Mouse (Mus musculus) forebrain, embryonic 14.5 days (tissue): ENCODE measurements around the gene Unc79. TPM values are rescaled to one million over a fixed set of nuclear protein-coding genes. Genes with fewer than 3 reads are reported as not detected.
A peak's percentile ranks its signal among the peaks of the same experiment; 100 is the strongest.

ENCODE experiments used
- ATAC-seq: fragments of 200-750 bp; cut with Nextera tagmentation; 2 replicates; pipeline ENCODE4 v1.8.0; 2017; ENCODE audit warnings: mild to moderate bottlenecking, moderate library complexity
- DNase-seq: peaks from one replicate; pipeline ENCODE4 v3.0.0-alpha.2; 2015; ENCODE audit warnings: low spot score
- H3K27ac ChIP-seq: fragments of 300-500 bp; sonication (generic); 2 replicates; pipeline ENCODE4 v1.5.1; 2014; ENCODE audit warnings: low read depth, mild to moderate bottlenecking, control low read depth, low read length, moderate library complexity
- H3K27me3 ChIP-seq: fragments of 300-500 bp; sonication (generic); replicated peaks from 2 replicates; pipeline ENCODE4 v1.6.1; 2014; ENCODE audit warnings: low read length, control low read depth, mixed read lengths; ENCODE audit not compliant: control insufficient read depth, insufficient read depth
- H3K36me3 ChIP-seq: fragments of 300-500 bp; sonication (generic); 2 replicates; pipeline ENCODE4 v1.6.1; 2014; ENCODE audit warnings: low read length, control low read depth; ENCODE audit not compliant: control insufficient read depth, insufficient read depth
- H3K4me1 ChIP-seq: fragments of 300-500 bp; sonication (generic); 2 replicates; pipeline ENCODE4 v1.6.1; 2014; ENCODE audit warnings: antibody characterized with exemption, low read length, control low read depth; ENCODE audit not compliant: control insufficient read depth, insufficient read depth
- H3K4me2 ChIP-seq: fragments of 300-500 bp; sonication (generic); 2 replicates; pipeline ENCODE4 v1.6.1; 2014; ENCODE audit warnings: mild to moderate bottlenecking, control low read depth, low read length
- H3K4me3 ChIP-seq: fragments of 300-500 bp; sonication (generic); 2 replicates; pipeline ENCODE4 v1.5.1; 2014; ENCODE audit warnings: low read depth, low read length, control low read depth
- H3K9ac ChIP-seq: fragments of 300-500 bp; sonication (generic); 2 replicates; pipeline ENCODE4 v1.6.1; 2014; ENCODE audit warnings: mild to moderate bottlenecking, low read length, control low read depth, moderate library complexity
- H3K9me3 ChIP-seq: fragments of 300-500 bp; sonication (generic); replicated peaks from 2 replicates; pipeline ENCODE4 v1.6.1; 2016; ENCODE audit warnings: low read length, control low read depth, mixed read lengths; ENCODE audit not compliant: control insufficient read depth
- WGBS: fragments of 180-500 bp; shearing (Covaris S2); extraction: QIAGEN DNeasy Blood & Tissue Kit; methylation state at CpG from one replicate; pipeline ENCODE4 v1.1.7; 2014; 5-methylcytosine and 5-hydroxymethylcytosine counted together
- polyA plus RNA-seq: library from polyadenylated mRNA; unstranded; fragments of >200 nt; fragmentation: Nextera tagmentation; extraction: Ambion mirVana; gene quantifications from 2 replicates; pipeline ENCODE4 v1.2.1, GENCODE M21; 2014

Unc79 gene
- polyA plus RNA-seq, 1 experiment from 2014 or later, result 6.0 TPM

DNA sequence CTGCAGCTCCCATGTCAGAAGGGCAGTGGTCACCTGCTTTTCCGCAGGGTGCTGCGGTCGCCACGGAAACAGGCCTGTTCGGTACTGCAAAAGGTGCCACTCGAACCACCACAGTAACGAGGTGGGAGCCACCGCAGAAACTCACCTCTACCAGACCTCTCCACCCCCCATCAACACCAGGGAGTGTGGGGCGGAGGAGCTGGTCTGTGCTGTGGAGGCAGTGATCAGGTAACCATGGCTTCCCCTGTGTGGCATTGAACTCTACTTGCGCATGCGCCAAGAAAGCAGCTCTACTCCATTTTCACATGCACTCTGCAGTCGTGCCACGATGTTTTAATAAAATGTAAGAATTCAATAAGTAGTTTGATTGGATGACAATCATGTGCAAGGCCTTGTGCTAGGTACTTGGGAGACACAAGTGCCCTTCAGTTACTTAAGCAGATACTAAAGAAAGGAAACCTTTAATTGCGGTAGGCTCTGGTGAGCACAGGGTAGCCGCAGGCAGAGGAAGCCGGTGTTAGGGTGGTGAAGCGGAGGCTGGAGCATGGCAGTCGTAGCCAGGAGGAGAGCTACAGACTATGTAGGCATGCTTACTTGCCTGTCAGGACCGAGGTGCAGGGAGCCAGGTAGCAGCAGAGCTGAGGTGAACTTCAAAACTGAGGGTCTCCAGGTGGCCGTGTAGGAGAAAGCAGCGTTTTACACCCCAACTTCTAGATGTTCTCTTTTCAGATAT lies 110.8 kb downstream of the Unc79 start:
- Histone ChIP-seq H3K36me3 (peaks cover 13% of the 10 kb centered on the region; the same call in 1 of the 2 replicates), H3K4me1 (no peaks in the 10 kb centered on the region), H3K9me3 (no peaks in the 10 kb centered on the region), H3K27ac (no peak overlapping the region), H3K9ac (no peak overlapping the region), H3K4me3 (no peak overlapping the region), H3K4me2 (no peak overlapping the region), H3K27me3 (no peaks in the 10 kb centered on the region)
- DNase-seq (no peak), ATAC-seq (no peak)
- 79% methylated on average over 21 of the region's 21 CpGs for WGBS

GRCm38 (mm10) chr12:103060791-103061190 lies 112.1 kb downstream of the Unc79 start:
- Histone ChIP-seq H3K9me3 (no peaks in the 10 kb centered on the region), H3K27ac (no peak overlapping the region), H3K4me1 (no peaks in the 10 kb centered on the region), H3K27me3 (no peaks in the 10 kb centered on the region), H3K4me3 (no peak overlapping the region), H3K9ac (no peak overlapping the region), H3K4me2 (no peak overlapping the region), H3K36me3 (peaks cover 13% of the 10 kb centered on the region; the same call in 1 of the 2 replicates)
- ATAC-seq, result no peak
- WGBS, result 85% methylated on average over 10 of the region's 10 CpGs
- no peak for DNase-seq

DNA sequence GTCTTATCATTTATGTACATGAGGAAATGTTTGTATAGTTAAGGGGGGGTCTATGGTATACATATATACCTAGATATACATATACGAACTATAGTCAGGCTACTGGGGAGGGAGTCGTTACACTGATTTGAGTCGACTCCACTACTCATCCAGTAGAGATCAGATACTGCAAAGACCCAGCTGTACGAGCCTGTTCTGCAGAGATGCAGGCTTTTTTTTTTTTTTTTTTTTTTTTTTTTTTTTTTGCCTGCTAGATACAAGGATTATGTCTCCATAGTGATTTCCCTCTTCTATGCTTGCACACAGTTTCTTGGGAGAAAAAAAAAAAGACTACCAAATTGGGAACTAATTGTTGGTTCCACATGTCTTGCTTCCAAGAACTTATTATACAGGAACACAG lies 113.5 kb downstream of the Unc79 start:
- 60% methylated on average over 4 of the region's 4 CpGs for WGBS
- no peak for DNase-seq

GRCm38 (mm10) chr12:103064944-103065343 lies 116.3 kb downstream of the Unc79 start:
- Histone ChIP-seq H3K27me3 (no peaks in the 10 kb centered on the region), H3K9ac (no peak overlapping the region), H3K4me2 (no peak overlapping the region), H3K4me1 (no peaks in the 10 kb centered on the region), H3K9me3 (no peaks in the 10 kb centered on the region), H3K27ac (no peak overlapping the region), H3K36me3 (peaks cover 18% of the 10 kb centered on the region; the same call in 1 of the 2 replicates), H3K4me3 (no peak overlapping the region)
- WGBS, result 17% methylated on average over 3 of the region's 3 CpGs
- DNase-seq, result peak; percentile 82
- ATAC-seq, result peak; percentile 75

More for the DNA sequence above, 113.5 kb downstream of the Unc79 start:
- no peak overlapping the region for H3K27ac ChIP-seq
- H3K27me3 ChIP-seq, result no peaks in the 10 kb centered on the region
- no peak overlapping the region for H3K4me3 ChIP-seq
- H3K36me3 ChIP-seq, result peaks cover 13% of the 10 kb centered on the region; the same call in 1 of the 2 replicates
- no peak overlapping the region for H3K4me2 ChIP-seq
- H3K9ac ChIP-seq, result no peak overlapping the region
- no peaks in the 10 kb centered on the region for H3K4me1 ChIP-seq
- no peak for ATAC-seq
- no peaks in the 10 kb centered on the region for H3K9me3 ChIP-seq

DNA sequence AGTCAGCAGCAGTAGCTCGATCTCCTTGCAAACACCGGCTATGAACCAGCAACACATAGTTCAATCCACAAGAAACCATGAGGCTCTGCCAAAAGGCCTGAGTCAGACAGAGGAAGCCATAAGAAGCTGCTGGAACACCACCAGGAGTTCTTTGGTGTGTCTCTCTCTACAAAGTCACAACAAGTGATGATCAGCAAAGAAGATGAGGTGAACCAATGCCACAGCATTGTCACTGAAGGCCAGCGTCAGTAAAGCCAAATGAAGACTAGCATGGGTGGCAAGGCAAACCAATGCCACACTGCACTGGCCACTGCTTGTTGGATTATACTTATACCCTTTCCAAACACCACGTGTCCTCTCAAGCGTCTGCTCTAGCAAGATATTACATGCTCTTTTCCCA lies 119.5 kb downstream of the Unc79 start:
- Histone ChIP-seq H3K9me3 (no peaks in the 10 kb centered on the region), H3K9ac (no peak overlapping the region), H3K27me3 (no peaks in the 10 kb centered on the region), H3K4me3 (no peak overlapping the region), H3K36me3 (peaks cover 29% of the 10 kb centered on the region), H3K4me1 (no peaks in the 10 kb centered on the region), H3K27ac (no peak overlapping the region), H3K4me2 (no peak overlapping the region)
- 90% methylated on average over 5 of the region's 5 CpGs for WGBS
- DNase-seq (no peak), ATAC-seq (no peak)

- WGBS, result 75% methylated on average over 12 of the region's 12 CpGs
- Histone ChIP-seq H3K36me3 (peaks cover 25% of the 10 kb centered on the region), H3K9ac (no peak overlapping the region), H3K27ac (no peak overlapping the region), H3K9me3 (no peaks in the 10 kb centered on the region), H3K4me1 (no peaks in the 10 kb centered on the region), H3K4me3 (no peak overlapping the region), H3K4me2 (no peak overlapping the region), H3K27me3 (no peaks in the 10 kb centered on the region)
- ATAC-seq (no peak), DNase-seq (no peak)
Measured at GRCm38 (mm10) chr12:103069565-103069964, 120.9 kb downstream of the Unc79 start.

DNA sequence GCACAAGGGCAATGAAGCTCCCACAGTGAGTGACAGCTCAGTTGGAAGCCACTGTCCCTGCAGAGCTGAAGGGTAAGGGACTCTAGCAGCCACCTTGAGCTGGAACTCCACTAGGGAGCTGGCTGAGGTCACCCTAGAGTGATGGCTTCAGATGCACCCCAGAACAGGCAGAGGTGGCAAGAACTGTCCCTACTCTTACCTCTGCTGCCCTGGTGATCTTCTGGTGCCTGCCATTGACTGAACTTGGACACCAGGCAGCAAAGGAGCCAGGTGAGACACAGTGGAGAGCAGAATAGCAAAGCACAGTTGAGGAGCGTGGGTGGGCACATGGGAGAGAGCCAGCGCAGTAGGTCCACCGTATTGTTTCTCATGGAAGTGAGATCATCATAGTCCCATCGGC lies 125.3 kb downstream of the Unc79 start:
- Histone ChIP-seq H3K36me3 (peaks cover 20% of the 10 kb centered on the region), H3K27me3 (no peaks in the 10 kb centered on the region), H3K4me2 (no peak overlapping the region), H3K9me3 (no peaks in the 10 kb centered on the region), H3K4me3 (no peak overlapping the region), H3K4me1 (no peaks in the 10 kb centered on the region), H3K9ac (no peak overlapping the region), H3K27ac (no peak overlapping the region)
- DNase-seq, result no peak
- ATAC-seq, result no peak
- 95% methylated on average over 4 of the region's 4 CpGs for WGBS

- Histone ChIP-seq H3K4me2 (no peak overlapping the region), H3K36me3 (peaks cover 4% of the 10 kb centered on the region), H3K27me3 (no peaks in the 10 kb centered on the region), H3K9ac (no peak overlapping the region), H3K27ac (no peak overlapping the region), H3K4me3 (no peak overlapping the region), H3K9me3 (no peaks in the 10 kb centered on the region), H3K4me1 (no peaks in the 10 kb centered on the region)
- no peak for DNase-seq
- WGBS, result 56% methylated on average over 7 of the region's 7 CpGs
- ATAC-seq, result no peak
Measured at GRCm38 (mm10) chr12:103078751-103079150, 130.1 kb downstream of the Unc79 start.

- Histone ChIP-seq H3K4me3 (no peak overlapping the region), H3K36me3 (peaks cover 13% of the 10 kb centered on the region), H3K9me3 (no peaks in the 10 kb centered on the region), H3K27me3 (no peaks in the 10 kb centered on the region), H3K4me1 (no peaks in the 10 kb centered on the region), H3K4me2 (no peak overlapping the region), H3K27ac (no peak overlapping the region), H3K9ac (no peak overlapping the region)
- DNase-seq (peak; percentile 44), ATAC-seq (peak; percentile 50; the same call in 1 of the 2 replicates)
- 83% methylated on average over 3 of the region's 3 CpGs for WGBS
Measured at GRCm38 (mm10) chr12:103080055-103080454, 131.4 kb downstream of the Unc79 start.
